Mouse (Mus musculus) spleen, adult 2 months (tissue): ENCODE data around the gene Lsm5. TPM values are rescaled to one million over a fixed set of nuclear protein-coding genes. Genes with fewer than 3 reads are reported as not detected.

Source experiments
- DNase-seq, 2 experiments: peaks; one replicate each; pipeline versions ENCODE4 v3.0.0 to v3.0.0-alpha.2; 2012 to 2021; ENCODE audit warnings: low spot score in 2 of 2, low read depth in 1 of 2
- H3K27ac ChIP-seq: fragments of 200-500 bp; 2 replicates; pipeline ENCODE4 v1.5.1; 2012; ENCODE audit warnings: low read length, inconsistent platforms; ENCODE audit not compliant: insufficient read depth
- H3K27me3 ChIP-seq: fragments of 200-500 bp; 2 replicates; pipeline ENCODE4 v1.6.1; 2012; ENCODE audit warnings: mild to moderate bottlenecking, moderate library complexity, low read length, inconsistent platforms; ENCODE audit not compliant: control insufficient read depth, insufficient read depth
- H3K36me3 ChIP-seq: fragments of 200-500 bp; 2 replicates; pipeline ENCODE4 v1.6.1; 2012; ENCODE audit warnings: mild to moderate bottlenecking, low read length, inconsistent platforms; ENCODE audit not compliant: control insufficient read depth, insufficient read depth
- H3K4me1 ChIP-seq: fragments of 200-500 bp; 2 replicates; pipeline ENCODE4 v1.6.1; 2011; ENCODE audit warnings: inconsistent platforms; ENCODE audit not compliant: control insufficient read depth, insufficient read depth, insufficient read length
- H3K4me3 ChIP-seq: fragments of 200-500 bp; 2 replicates; pipeline ENCODE4 v1.5.1; 2011; ENCODE audit warnings: mild to moderate bottlenecking, inconsistent platforms; ENCODE audit not compliant: insufficient read depth, insufficient read length; ENCODE audit errors: extremely low read depth
- CTCF ChIP-seq: fragments of 200-500 bp; IDR thresholded peaks from 2 replicates; pipeline ENCODE4 v1.5.1; 2011; ENCODE audit warnings: mild to moderate bottlenecking, inconsistent platforms; ENCODE audit not compliant: insufficient read depth, insufficient read length, insufficient replicate concordance; ENCODE audit errors: extremely low read depth
- POLR2A ChIP-seq: fragments of 200-500 bp; IDR thresholded peaks from 2 replicates; pipeline ENCODE4 v1.6.1; 2011; ENCODE audit warnings: low read depth, low read length, inconsistent platforms
- WGBS: fragments of 180-500 bp; shearing (Covaris S2); methylation state at CpG from one replicate; pipeline ENCODE4 v1.1.7; 2018; 5-methylcytosine and 5-hydroxymethylcytosine counted together
- polyA plus RNA-seq: library from polyadenylated mRNA; depleted of rRNA; stranded (reverse); fragments of >200 nt; gene quantifications from 2 replicates; pipeline ENCODE4 v1.2.3, GENCODE M21; 2012; rRNA removed

Lsm5 gene
- polyA plus RNA-seq, 1 experiment, result 2.2 TPM

DNA sequence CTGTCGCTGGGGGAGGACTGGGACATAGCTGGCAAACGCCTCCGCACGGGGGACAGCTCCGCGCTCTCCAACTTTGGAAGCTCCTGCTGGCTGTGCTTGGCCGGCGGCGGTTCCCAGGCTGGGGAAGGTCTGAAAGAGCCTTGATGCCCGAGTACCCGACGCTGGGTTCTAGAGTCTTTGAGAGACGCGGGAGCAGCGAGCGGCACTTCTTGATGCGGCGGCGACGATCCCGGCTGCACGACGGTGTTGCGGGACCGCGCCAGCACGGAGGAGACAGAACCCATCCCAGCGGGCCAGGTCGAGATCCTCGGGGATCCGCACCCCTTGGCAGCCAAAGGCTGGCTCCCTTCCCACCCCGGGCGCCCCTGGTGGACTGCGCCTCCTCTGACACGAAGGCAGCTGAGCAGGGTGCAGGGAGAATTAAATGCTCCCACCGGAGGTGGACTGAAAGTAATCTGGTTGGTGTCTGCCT, 52.4 kb downstream of the Lsm5 start:
- 4% methylated on average over 36 of the region's 36 CpGs for WGBS
- TF ChIP-seq POLR2A, result no peak
- TF ChIP-seq CTCF, result no peak

More for the DNA sequence above, 52.4 kb downstream of the Lsm5 start:
- no peaks in the 10 kb centered on the region for H3K4me1 ChIP-seq
- no peaks in the 10 kb centered on the region for H3K27me3 ChIP-seq
- H3K4me3 ChIP-seq, result no peak overlapping the region
- DNase-seq, result no peak
- no peak overlapping the region for H3K27ac ChIP-seq
- no peaks in the 10 kb centered on the region for H3K36me3 ChIP-seq

Other genes with a start within 250 kb of the Lsm5 start
- gene Pde1c, start 135.6 kb downstream of the Lsm5 start, polyA plus RNA-seq, result 0.04 and 0.08 TPM in 2 replicates
- gene Avl9, start 10.2 kb upstream of the Lsm5 start, polyA plus RNA-seq, result 5.5 and 5.8 TPM in 2 replicates
- gene Kbtbd2, start 93.1 kb upstream of the Lsm5 start, polyA plus RNA-seq, result 7.2 and 8.0 TPM in 2 replicates
- gene Fkbp9, start 127.3 kb upstream of the Lsm5 start, polyA plus RNA-seq, result 6.7 and 9.2 TPM in 2 replicates
- 7.8 and 10.4 TPM in 2 replicates for gene Nt5c3, start 219.2 kb upstream of the Lsm5 start, polyA plus RNA-seq
- 0.05 TPM in 1 of 2 replicates, not detected in the other for gene Vmn1r4, start 219.3 kb upstream of the Lsm5 start, polyA plus RNA-seq